Mouse (Mus musculus): Measurements from ENCODE around the gene Dnajc4. TPM values are rescaled to one million over a fixed set of nuclear protein-coding genes. Genes with fewer than 3 reads are reported as not detected.
A peak's percentile ranks its signal among the peaks of the same experiment; 100 is the strongest.

Gene Dnajc4
- polyA plus RNA-seq, 1 experiment from 2014 or later = 25.4 TPM

- H3K36me3 ChIP-seq = peaks cover 9% of the 10 kb centered on the region
- 92% methylated on average over 20 of the region's 20 CpGs for WGBS
- H3K9ac ChIP-seq (replicated peaks) = peak overlapping the region; percentile 61
- no peak overlapping the region for H3K27ac ChIP-seq
- no peak for ATAC-seq
- peaks cover 52% of the 10 kb centered on the region for H3K4me1 ChIP-seq (replicated peaks)
- H3K9me3 ChIP-seq = no peaks in the 10 kb centered on the region
- H3K4me2 ChIP-seq (replicated peaks) = peak overlapping the region; percentile 99
- H3K4me3 ChIP-seq (replicated peaks) = peak overlapping the region; percentile 83; the same call in 1 of the 2 replicates
- peaks cover 21% of the 10 kb centered on the region for H3K27me3 ChIP-seq
These were observed 53.0 kb downstream of the Dnajc4 start for GRCm38 (mm10) chr19:6939106-6940002.

Other genes starting within 250 kb of the Dnajc4 start
- gene Rps6ka4, start 151.9 kb downstream of the Dnajc4 start, polyA plus RNA-seq (2015; fragmentation: Nextera tagmentation; extraction: Ambion mirVana) = 4.9 and 5.4 TPM in 2 replicates
- gene Ccdc88b, start 134.4 kb downstream of the Dnajc4 start, polyA plus RNA-seq (2015; fragmentation: Nextera tagmentation; extraction: Ambion mirVana) = 0.22 and 0.51 TPM in 2 replicates
- 136 and 139 TPM in 2 replicates for gene Trmt112, start 82.9 kb downstream of the Dnajc4 start, polyA plus RNA-seq (2015; fragmentation: Nextera tagmentation; extraction: Ambion mirVana)
- 231 and 236 TPM in 2 replicates for gene Prdx5, start 82.5 kb downstream of the Dnajc4 start, polyA plus RNA-seq (2015; fragmentation: Nextera tagmentation; extraction: Ambion mirVana)
- 14.5 and 18.3 TPM in 2 replicates for gene Esrra, start 70.8 kb downstream of the Dnajc4 start, polyA plus RNA-seq (2015; fragmentation: Nextera tagmentation; extraction: Ambion mirVana)
- 0.55 TPM in 1 of 2 replicates, not detected in the other for gene Catsperz, start 67.2 kb downstream of the Dnajc4 start, polyA plus RNA-seq (2015; fragmentation: Nextera tagmentation; extraction: Ambion mirVana)
- 0.28 and 0.79 TPM in 2 replicates for gene Kcnk4, start 58.1 kb downstream of the Dnajc4 start, polyA plus RNA-seq (2015; fragmentation: Nextera tagmentation; extraction: Ambion mirVana)
- 75.5 and 84.3 TPM in 2 replicates for gene Bad, start 50.7 kb downstream of the Dnajc4 start, polyA plus RNA-seq (2015; fragmentation: Nextera tagmentation; extraction: Ambion mirVana)
- gene Gpr137, start 50.1 kb downstream of the Dnajc4 start, polyA plus RNA-seq (2015; fragmentation: Nextera tagmentation; extraction: Ambion mirVana) = 46.1 and 50.3 TPM in 2 replicates
- 116 and 151 TPM in 2 replicates for gene Ppp1r14b, start 17.6 kb downstream of the Dnajc4 start, polyA plus RNA-seq (2015; fragmentation: Nextera tagmentation; extraction: Ambion mirVana)
- gene Plcb3, start 16.1 kb downstream of the Dnajc4 start, polyA plus RNA-seq (2015; fragmentation: Nextera tagmentation; extraction: Ambion mirVana) = 9.6 and 11.6 TPM in 2 replicates
- 88.5 and 100 TPM in 2 replicates for gene Fkbp2, start 12.1 kb downstream of the Dnajc4 start, polyA plus RNA-seq (2015; fragmentation: Nextera tagmentation; extraction: Ambion mirVana)
- gene Vegfb, start 4.9 kb downstream of the Dnajc4 start, polyA plus RNA-seq (2015; fragmentation: Nextera tagmentation; extraction: Ambion mirVana) = 23.2 and 28.3 TPM in 2 replicates
- 20.2 and 21.7 TPM in 2 replicates for gene Nudt22, start 3.5 kb upstream of the Dnajc4 start, polyA plus RNA-seq (2015; fragmentation: Nextera tagmentation; extraction: Ambion mirVana)
- 15.6 and 15.8 TPM in 2 replicates for gene Trpt1, start 3.6 kb upstream of the Dnajc4 start, polyA plus RNA-seq (2015; fragmentation: Nextera tagmentation; extraction: Ambion mirVana)
- 3.9 and 4.8 TPM in 2 replicates for gene Fermt3, start 26.9 kb upstream of the Dnajc4 start, polyA plus RNA-seq (2015; fragmentation: Nextera tagmentation; extraction: Ambion mirVana)
- 258 and 273 TPM in 2 replicates for gene Stip1, start 47.4 kb upstream of the Dnajc4 start, polyA plus RNA-seq (2015; fragmentation: Nextera tagmentation; extraction: Ambion mirVana)
- gene Macrod1, start 64.2 kb upstream of the Dnajc4 start, polyA plus RNA-seq (2015; fragmentation: Nextera tagmentation; extraction: Ambion mirVana) = 2.9 and 3.0 TPM in 2 replicates
- 8.3 and 9.2 TPM in 2 replicates for gene Flrt1, start 113.2 kb upstream of the Dnajc4 start, polyA plus RNA-seq (2015; fragmentation: Nextera tagmentation; extraction: Ambion mirVana)
- 247 and 260 TPM in 2 replicates for gene Otub1, start 213.7 kb upstream of the Dnajc4 start, polyA plus RNA-seq (2015; fragmentation: Nextera tagmentation; extraction: Ambion mirVana)
- gene Cox8a, start 225.0 kb upstream of the Dnajc4 start, polyA plus RNA-seq (2015; fragmentation: Nextera tagmentation; extraction: Ambion mirVana) = 750 and 771 TPM in 2 replicates
- 73.7 and 74.6 TPM in 2 replicates for gene Naa40, start 248.6 kb upstream of the Dnajc4 start, polyA plus RNA-seq (2015; fragmentation: Nextera tagmentation; extraction: Ambion mirVana)

All from midbrain, embryonic 13.5 days (tissue).